Mouse (Mus musculus) heart, adult 8-10 months (tissue): ENCODE measurements at regions not wholly inside any gene's neighbourhood (a gene's known extent, or its start where the extent isn't known, plus 50 kb on each side); places are given as distances from the start of the nearest gene placed in this dataset.
A peak's percentile ranks its signal among the peaks of the same experiment; 100 is the strongest.

Experiments
- DNase-seq: peaks from one replicate; pipeline ENCODE4 v3.0.0; 2022; ENCODE audit warnings: low spot score

DNA sequence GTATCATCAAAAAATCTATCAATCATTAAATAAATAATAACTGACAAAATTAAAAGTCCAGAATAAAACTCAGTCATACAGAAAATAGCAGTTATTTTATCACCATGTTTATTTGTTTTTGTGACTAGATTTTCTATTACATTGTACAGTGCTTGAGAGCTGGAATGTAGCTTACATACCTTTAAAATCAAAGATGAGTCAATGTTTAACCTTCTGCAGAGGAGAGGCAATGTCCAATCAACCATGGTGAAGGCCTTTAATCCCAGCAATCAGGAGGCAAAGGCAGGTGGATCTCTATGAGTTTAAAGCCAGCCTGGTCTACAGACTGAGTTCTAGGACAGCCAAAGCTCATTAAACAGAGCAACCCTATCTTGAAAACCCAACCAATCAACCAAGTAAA is 131.1 kb downstream of the Gm9733 start:
- no peak for DNase-seq

DNA sequence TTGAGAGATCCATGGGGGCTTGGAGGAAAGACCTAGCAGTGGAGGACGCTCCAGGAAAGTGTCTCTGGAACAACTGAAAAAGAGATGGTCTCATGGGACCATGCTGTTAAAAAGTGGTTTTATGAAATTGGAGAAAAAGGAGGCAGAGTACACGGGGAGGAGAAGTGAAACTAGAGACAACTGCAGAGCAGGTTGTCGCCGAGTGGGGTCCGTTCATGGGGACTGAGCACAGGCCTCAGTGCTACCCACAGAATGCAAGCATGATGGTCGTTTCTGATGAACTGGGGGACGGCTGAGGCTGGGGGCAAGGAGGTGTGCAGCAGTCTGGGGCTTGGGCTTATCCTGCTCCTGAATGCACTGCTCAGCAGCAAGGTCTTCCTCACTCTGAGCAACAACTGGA is 129.3 kb downstream of the Gm9733 start:
- no peak for DNase-seq

DNA sequence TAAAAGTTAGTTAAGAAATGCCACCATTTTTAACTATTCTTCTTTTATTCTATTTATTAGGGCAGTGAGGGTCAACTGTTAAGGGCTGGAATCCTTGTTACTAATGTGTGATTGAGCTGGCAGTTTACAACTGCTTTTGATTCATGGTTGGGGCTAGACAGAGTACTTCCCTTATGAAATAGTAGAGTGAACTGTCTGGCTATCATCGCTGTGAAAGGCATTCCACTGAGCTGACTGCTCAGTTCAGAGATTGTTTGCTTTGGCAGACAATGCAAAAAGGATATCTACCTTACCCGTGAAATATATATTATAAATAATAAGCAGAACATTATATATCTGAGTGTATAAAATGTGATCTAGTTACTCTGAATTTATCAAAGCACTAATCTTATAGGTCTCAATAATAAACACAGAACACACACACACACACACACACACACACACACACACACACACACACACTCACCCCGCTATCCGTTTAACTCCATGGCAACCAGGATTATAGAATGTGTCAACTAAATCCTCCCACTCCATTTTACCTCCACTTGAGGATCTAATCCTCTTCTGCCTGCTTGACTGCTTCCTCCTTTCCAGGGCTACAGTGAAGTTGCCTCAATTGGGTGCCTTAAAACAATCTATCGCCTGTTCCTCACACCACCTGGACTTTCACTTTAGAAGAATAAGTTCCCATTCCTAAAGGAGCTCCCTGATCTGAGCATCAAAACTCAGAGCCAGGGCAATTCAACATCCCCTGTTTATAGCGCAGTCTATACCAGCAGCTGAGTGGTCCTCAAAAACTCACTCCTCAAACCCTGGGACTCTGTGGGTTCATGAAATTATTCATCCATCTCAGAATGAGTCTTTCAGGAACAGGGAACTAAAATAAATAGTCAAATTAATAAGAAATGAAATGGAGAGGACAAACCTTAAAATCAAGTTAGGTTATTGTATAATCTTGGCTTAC is 126.6 kb downstream of the Gm9733 start:
- no peak for DNase-seq

DNA sequence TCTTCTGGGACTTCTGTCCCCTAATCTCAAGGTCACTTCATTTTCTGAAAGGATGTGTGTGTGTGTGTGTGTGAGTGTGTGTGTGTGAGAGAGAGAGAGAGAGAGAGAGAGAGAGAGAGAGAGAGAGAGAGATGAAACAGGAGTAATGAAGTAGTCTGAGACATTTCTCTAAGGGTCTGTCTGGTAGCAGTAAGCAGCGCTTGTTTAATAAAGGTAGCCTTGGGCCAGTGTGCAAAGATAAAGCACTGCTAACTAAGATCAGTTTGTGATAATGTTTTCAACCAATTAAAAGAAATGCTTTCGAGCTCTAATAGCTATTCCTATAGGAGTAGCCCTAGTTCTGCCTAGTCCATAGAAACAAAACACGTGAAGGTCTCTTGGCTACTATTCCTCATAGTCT is 119.7 kb downstream of the Gm9733 start:
- DNase-seq, result no peak

DNA sequence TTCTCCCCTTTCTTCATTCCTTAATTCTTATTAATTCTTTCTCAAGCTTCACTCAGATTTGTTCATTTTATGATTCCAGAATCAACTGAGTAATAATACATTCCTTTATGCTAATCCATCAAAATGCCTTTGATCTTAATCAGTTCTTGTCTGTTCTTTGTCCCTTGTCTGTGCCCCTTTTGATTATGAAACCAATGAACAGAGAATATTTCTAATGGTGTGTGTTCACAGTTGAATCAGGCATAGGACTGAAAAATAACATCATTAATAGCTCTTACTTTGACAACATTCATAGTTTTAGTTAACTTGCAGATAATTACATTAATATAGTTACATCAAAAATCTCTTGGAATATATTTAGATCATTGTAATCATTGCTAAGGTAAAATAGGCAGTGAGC is 114.5 kb downstream of the Gm9733 start:
- no peak for DNase-seq

DNA sequence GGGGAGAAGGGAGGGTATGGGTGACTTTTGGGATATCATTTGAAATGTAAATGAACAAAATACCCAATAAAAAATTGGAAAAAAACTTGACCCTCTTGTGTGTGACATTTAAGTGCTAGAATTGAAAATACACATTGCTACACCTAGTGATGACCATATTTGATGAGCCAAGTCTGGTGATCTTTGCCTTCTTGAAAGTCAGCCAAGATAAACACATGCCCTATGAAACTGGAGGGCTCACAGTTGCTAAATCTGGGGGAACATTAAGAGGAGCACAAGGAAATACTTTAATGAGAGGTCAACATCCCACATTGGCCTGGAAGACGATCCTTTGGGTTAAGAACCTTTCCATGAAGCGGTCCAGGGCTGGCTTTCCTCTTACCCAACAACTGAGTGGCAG is 112.8 kb downstream of the Gm9733 start:
- no peak for DNase-seq

DNA sequence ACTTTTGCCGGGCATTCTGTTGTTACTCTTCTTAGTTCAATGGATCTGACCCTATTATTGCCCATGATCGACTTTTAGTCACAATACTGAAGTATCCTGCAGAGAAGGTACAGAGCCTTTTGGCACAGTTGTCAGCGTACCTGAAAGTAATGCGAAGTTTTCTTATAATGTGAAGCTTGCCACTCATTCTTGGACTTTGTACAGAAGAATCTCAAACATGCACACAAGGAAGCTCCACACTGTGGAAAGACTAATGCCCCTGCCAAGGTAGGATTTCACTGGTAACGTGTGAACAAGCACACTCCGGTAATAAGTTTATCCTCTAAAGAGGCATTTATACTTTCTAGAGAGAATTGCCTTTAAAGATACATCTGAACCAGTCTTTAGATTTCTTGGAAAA is 108.8 kb downstream of the Gm9733 start:
- DNase-seq, result no peak

DNA sequence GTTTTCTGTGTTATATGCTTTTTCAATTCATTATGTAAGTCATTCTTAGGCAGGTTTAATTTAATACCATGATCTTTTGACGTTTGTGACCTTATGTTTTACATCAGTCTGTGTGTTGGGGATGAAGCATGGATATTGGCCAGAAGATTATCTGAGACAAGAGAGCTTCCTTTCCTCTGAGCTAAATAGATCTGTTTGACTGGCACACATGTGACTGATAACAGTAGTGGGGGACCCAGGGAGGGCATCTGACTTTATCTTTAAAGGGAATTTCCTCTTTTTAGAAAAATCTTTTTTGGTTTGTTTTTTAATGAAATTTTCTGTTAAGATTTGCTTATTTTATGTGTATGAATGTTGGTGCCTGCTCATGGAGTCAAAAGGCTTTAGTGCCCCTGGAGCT is 107.7 kb downstream of the Gm9733 start:
- DNase-seq, result no peak

DNA sequence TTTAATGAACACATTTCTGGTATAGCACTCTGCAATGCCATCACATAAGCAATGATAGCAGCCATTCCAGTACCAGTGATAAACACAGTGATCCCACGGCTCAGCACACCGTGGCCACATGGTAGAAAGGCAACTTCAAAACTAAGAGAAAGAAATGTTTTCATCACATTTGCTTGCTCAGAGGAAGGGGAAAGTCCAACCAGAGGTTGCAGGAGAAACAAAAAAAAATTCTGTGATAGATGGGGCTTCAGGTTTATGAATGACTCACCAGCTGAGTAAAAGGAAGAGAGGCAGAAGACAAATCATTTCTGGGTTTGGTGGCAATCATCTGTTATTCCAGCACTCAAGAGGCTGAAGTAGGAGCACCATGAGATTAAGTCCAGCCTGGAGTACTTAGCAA is 103.5 kb downstream of the Gm9733 start:
- no peak for DNase-seq

DNA sequence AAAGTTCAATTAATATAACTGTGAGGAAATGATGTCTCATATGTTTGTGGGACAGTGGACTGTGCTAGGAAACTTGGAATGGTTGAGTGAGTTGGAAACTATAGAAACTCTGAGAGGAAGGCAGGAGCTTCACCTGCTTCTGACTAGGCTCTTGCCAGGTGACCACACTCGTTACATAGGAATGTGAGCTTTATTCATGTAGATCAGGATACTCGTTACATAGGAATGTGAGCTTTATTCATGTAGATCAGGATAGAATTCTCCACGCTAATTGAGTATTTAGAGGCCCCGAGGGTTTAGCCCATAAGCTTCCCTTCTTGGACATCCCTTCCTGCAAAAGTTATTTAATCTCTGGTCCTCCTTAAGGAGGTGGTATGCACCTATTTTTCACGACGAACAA is 101.9 kb downstream of the Gm9733 start:
- DNase-seq, result no peak

DNA sequence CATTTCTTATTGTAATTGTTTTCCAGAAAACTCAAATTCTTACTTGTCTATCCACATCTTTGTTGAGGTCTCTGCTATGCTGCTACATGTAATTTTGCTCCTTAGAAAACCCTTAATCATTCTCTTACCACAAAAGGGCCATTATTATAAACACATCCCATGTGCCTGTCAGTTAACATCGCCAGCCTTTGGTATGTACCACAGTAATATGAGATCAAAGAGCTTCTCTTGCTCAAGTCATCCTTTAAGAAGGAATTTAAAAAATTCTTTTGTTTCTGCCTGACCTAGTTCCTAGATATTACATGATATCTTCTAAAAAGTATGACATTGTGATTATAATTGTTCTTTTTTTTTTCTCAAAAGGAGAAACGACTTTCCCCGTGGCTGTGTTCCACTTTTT is 100.7 kb downstream of the Gm9733 start:
- DNase-seq, result no peak

DNA sequence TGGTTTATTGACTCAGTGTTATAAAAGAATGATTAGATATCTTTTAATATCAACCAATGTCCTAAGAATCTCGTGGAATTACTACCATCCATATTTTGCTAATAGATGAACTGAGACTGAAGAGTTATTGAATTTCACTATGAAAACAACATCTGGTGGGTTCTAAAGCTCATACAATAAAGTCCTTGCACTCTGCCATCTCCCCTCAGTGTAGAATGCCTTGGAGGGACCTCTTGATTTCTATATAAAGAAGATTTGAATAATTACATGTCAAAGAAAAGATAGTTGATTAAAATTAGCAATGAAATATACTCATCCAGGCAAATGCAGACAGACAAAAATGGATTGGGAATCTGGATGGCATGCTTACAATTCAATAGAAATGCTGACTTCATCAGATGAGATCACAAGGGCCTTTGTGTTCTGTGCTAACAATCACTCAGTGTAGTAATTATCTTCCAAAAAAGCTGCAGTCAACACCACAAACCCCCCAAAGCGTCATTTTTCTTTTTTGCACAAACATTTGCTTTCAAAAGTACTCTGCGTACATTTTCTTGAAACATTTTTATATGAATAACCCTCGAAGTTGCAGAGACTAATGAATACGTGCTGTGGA is 94.2 kb downstream of the Gm9733 start:
- DNase-seq, result no peak

DNA sequence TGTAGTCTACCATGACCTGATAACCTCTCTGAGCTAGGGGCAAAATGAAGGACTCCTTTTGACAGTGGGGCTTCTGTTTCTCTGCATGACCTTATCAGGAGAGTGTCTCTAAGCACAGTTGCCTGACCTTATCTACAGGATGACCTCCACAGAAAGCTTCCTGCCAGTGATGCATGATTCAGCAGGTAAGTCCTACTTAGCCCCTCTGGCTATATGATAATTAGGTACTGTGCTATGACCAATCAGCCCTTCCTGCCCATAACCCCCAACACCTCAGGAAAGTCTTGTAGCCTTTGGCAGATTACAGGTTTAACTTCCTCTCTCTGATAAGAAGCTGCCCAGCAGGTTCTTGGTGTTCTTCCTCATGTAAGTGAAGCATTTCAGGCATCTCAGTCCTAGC is 89.7 kb downstream of the Gm9733 start:
- DNase-seq, result no peak

DNA sequence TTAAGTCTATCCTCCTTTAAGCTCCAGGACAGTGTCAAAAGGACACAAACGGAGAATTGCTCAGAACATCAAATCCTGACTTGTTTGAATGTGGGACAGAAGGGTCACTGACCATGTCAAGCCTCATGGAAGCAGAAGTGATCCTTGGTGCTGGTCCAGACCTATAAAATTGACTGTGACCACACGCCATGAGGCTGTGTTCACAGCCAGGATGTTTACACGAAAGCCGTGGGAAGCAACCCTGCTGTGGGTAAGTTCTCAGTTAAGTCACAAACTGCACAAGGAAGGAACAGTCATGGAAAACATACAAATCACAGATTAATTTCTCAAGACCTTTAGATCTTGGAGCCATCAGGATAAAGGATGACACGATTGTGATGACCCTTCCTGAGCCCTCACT is 88.5 kb downstream of the Gm9733 start:
- no peak for DNase-seq

DNA sequence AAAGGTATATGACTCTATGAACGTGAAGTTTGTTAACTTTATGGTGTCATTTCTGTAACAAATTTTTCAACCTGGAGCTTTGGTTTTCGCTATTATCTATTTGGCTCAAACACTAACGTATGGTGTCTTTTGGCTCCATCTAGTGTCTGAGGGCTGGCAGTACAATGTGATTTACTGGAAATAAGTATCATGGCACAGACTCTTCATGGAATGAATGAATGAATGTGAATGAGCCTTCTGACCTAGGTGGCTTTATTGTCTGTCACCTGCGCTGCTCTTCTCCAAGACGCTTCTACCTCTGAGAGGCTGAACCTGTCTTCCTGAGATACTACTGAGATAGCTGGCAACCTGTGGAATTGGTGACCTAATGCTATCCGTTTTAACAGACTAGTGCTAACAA is 87.1 kb downstream of the Gm9733 start:
- peak; percentile 18 for DNase-seq
